Mouse (Mus musculus) C2C12 (cell line): ENCODE measurements around the gene Rbms3. TPM values are rescaled to one million over a fixed set of nuclear protein-coding genes. Genes with fewer than 3 reads are reported as not detected.

Experiments used
- H3K27me3 ChIP-seq: one replicate; pipeline ENCODE4 v1.6.1; 2011; ENCODE audit not compliant: control insufficient read depth, insufficient read depth, insufficient read length
- H3K36me3 ChIP-seq: one replicate; pipeline ENCODE4 v1.6.1; 2011; ENCODE audit not compliant: control insufficient read depth, insufficient read depth
- H3K4me3 ChIP-seq: one replicate; pipeline ENCODE4 v1.5.1; 2011; ENCODE audit warnings: mild to moderate bottlenecking, control low read depth; ENCODE audit not compliant: poor library complexity, insufficient read depth, severe bottlenecking
- H3K79me2 ChIP-seq: one replicate; pipeline ENCODE4 v1.6.1; 2011; ENCODE audit not compliant: control insufficient read depth, insufficient read depth
- H3K79me3 ChIP-seq: one replicate; pipeline ENCODE4 v1.6.1; 2011; ENCODE audit warnings: low read depth, control low read depth
- H3ac ChIP-seq: one replicate; pipeline ENCODE3; 2011; ENCODE audit warnings: low read depth; ENCODE audit not compliant: control insufficient read depth, insufficient read length
- CEBPB ChIP-seq: IDR thresholded peaks from one replicate; pipeline ENCODE4 v1.6.1; 2011; ENCODE audit warnings: low read depth, mild to moderate bottlenecking, control low read depth, moderate library complexity
- CTCF ChIP-seq: IDR thresholded peaks from one replicate; pipeline ENCODE4 v1.5.1; 2011; ENCODE audit not compliant: control insufficient read depth, insufficient read depth, insufficient read length
- FOSL1 ChIP-seq: IDR thresholded peaks from one replicate; pipeline ENCODE4 v1.8.0; 2011; ENCODE audit warnings: mild to moderate bottlenecking, low read length; ENCODE audit not compliant: poor library complexity, insufficient read depth, severe bottlenecking
- MAX ChIP-seq: IDR thresholded peaks from one replicate; pipeline ENCODE4 v1.6.1; 2011; ENCODE audit warnings: mild to moderate bottlenecking, control low read depth
- MYOD1 ChIP-seq: IDR thresholded peaks from one replicate; pipeline ENCODE4 v1.6.1; 2011; ENCODE audit warnings: low read depth; ENCODE audit not compliant: control insufficient read depth, insufficient read length
- MYOG ChIP-seq: IDR thresholded peaks from one replicate; pipeline ENCODE4 v1.6.1; 2011; ENCODE audit not compliant: control insufficient read depth, insufficient read length; ENCODE audit errors: extremely low read depth
- USF1 ChIP-seq: IDR thresholded peaks from one replicate; pipeline ENCODE4 v1.6.1; 2011; ENCODE audit warnings: low read depth, mild to moderate bottlenecking, control low read depth, moderate library complexity
- polyA plus RNA-seq: library from polyadenylated mRNA; unstranded; fragments of >200 nt; fragmentation: generic; extraction: Trizol; gene quantifications from one replicate; pipeline ENCODE4 v1.2.1, GENCODE M21; 2012; ENCODE audit warnings: missing spikeins

Rbms3 gene
- polyA plus RNA-seq, 1 experiment: 2.7 TPM

GRCm38 (mm10) chr9:117065601-117066000 lies 564.1 kb downstream of the Rbms3 start:
- no peaks in the 10 kb centered on the region for H3K27me3 ChIP-seq
- no peak overlapping the region for H3K4me3 ChIP-seq
- H3K79me3 ChIP-seq: no peaks in the 10 kb centered on the region
- TF ChIP-seq CTCF (no peak), MAX (no peak), CEBPB (no peak), MYOG (no peak), MYOD1 (no peak), USF1 (no peak), FOSL1 (no peak)
- H3ac ChIP-seq: no peak overlapping the region
- no peaks in the 10 kb centered on the region for H3K79me2 ChIP-seq
- H3K36me3 ChIP-seq: no peaks in the 10 kb centered on the region

- no peak overlapping the region for H3K4me3 ChIP-seq
- no peaks in the 10 kb centered on the region for H3K36me3 ChIP-seq
- no peaks in the 10 kb centered on the region for H3K79me2 ChIP-seq
- no peak for TF ChIP-seq USF1
- TF ChIP-seq CTCF: no peak
- TF ChIP-seq MYOD1: no peak
- H3K27me3 ChIP-seq: no peaks in the 10 kb centered on the region
- H3K79me3 ChIP-seq: no peaks in the 10 kb centered on the region
- no peak overlapping the region for H3ac ChIP-seq
These were observed 570.1 kb downstream of the Rbms3 start for GRCm38 (mm10) chr9:117059586-117059985.

- no peak for TF ChIP-seq MYOD1
- TF ChIP-seq MAX: no peak
- TF ChIP-seq MYOG: no peak
- no peak for TF ChIP-seq CTCF
- TF ChIP-seq CEBPB: no peak
- TF ChIP-seq FOSL1: no peak
- TF ChIP-seq USF1: no peak
These were observed 570.6 kb downstream of the Rbms3 start for GRCm38 (mm10) chr9:117059135-117059534.

GRCm38 (mm10) chr9:117051935-117052334 lies 577.8 kb downstream of the Rbms3 start:
- no peak for TF ChIP-seq USF1
- TF ChIP-seq CEBPB: no peak
- no peak for TF ChIP-seq FOSL1
- no peak for TF ChIP-seq CTCF
- TF ChIP-seq MYOD1: no peak
- no peak for TF ChIP-seq MAX
- no peak for TF ChIP-seq MYOG
- Histone ChIP-seq H3K79me2 (no peaks in the 10 kb centered on the region), H3K4me3 (no peak overlapping the region), H3K79me3 (no peaks in the 10 kb centered on the region), H3K36me3 (no peaks in the 10 kb centered on the region), H3ac (no peak overlapping the region), H3K27me3 (no peaks in the 10 kb centered on the region)

More at GRCm38 (mm10) chr9:117059135-117059534, 570.6 kb downstream of the Rbms3 start:
- no peaks in the 10 kb centered on the region for H3K79me2 ChIP-seq
- no peak overlapping the region for H3K4me3 ChIP-seq
- H3K27me3 ChIP-seq: no peaks in the 10 kb centered on the region
- H3K36me3 ChIP-seq: no peaks in the 10 kb centered on the region
- no peak overlapping the region for H3ac ChIP-seq
- H3K79me3 ChIP-seq: no peaks in the 10 kb centered on the region

GRCm38 (mm10) chr9:117048641-117049040 lies 581.1 kb downstream of the Rbms3 start:
- no peaks in the 10 kb centered on the region for H3K27me3 ChIP-seq
- no peaks in the 10 kb centered on the region for H3K79me3 ChIP-seq
- H3K79me2 ChIP-seq: no peaks in the 10 kb centered on the region
- H3ac ChIP-seq: no peak overlapping the region
- TF ChIP-seq CTCF (no peak), FOSL1 (no peak), USF1 (no peak), MYOD1 (no peak), MYOG (no peak), CEBPB (no peak)
- no peaks in the 10 kb centered on the region for H3K36me3 ChIP-seq
- no peak overlapping the region for H3K4me3 ChIP-seq

GRCm38 (mm10) chr9:117041993-117042366 lies 587.7 kb downstream of the Rbms3 start:
- Histone ChIP-seq H3K79me2 (no peaks in the 10 kb centered on the region), H3K79me3 (no peaks in the 10 kb centered on the region), H3K4me3 (no peak overlapping the region), H3K36me3 (no peaks in the 10 kb centered on the region), H3K27me3 (no peaks in the 10 kb centered on the region), H3ac (no peak overlapping the region)
- TF ChIP-seq MYOG: no peak
- TF ChIP-seq USF1: no peak
- TF ChIP-seq CTCF: no peak
- no peak for TF ChIP-seq FOSL1
- TF ChIP-seq MYOD1: no peak
- no peak for TF ChIP-seq CEBPB
- TF ChIP-seq MAX: no peak
